Mouse (Mus musculus): ENCODE data around the gene Tesc. TPM values are rescaled to one million over a fixed set of nuclear protein-coding genes. Genes with fewer than 3 reads are reported as not detected.
A peak's percentile ranks its signal among the peaks of the same experiment; 100 is the strongest.

Gene Tesc
- total and polyA plus RNA-seq, 3 experiments, result 0.34 to 0.80 TPM; not detected in 1

- TF ChIP-seq RAD21 (IDR thresholded peaks at IDR 0.05; ENCODE audit: low read depth, low read length) (peak; percentile 95), IRF4 (IDR thresholded peaks at IDR 0.05; ENCODE audit: low read depth, low read length) (0 out of 2 replicates have a peak, but pooled peaks have one; percentile 11), ETS1 (conservative IDR thresholded peaks at IDR 0.05; ENCODE audit: low read depth, low read length) (no peak), EP300 (IDR thresholded peaks at IDR 0.05; ENCODE audit: low read length) (no peak)
Measured at GRCm38 (mm10) chr5:118069315-118069714, 41.8 kb downstream of the Tesc start (continued).

DNA sequence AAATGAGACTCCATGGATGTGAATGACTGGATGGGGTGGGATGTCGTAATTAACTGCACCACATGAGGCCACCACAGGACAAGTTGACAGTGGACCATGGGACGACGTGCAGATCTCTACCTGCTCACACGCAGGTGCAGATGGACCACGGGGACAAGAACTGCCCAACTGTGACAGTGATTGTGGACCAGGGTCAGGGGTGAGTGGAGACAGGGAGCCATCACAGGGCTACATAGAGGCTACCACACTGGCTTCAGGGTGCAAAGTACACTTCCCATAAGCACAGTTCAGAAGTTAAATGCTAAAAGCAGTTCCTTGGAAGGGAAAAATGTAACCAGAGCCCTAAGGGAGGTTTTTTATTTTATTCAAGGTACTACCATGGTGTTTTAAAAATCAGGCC, 44.2 kb downstream of the Tesc start:
- no peaks in the 10 kb centered on the region for H3K9me3 ChIP-seq (replicated peaks; ENCODE audit: low read length)
- DNase-seq (ENCODE audit: extremely low read depth), result no peak
- dilution Hi-C loops (cut with MboI; ENCODE audit: extremely low pct_ligation_motif_present, extremely low pct_unique_long_range_greater_than_20kb, low sequenced_read_pairs), result no loop called here
- H3K4me3 ChIP-seq (replicated peaks in 1 of 3; ENCODE audit: low read depth in 2 of 3, low read length in 2 of 3, poor library complexity in 1 of 3), result no peak overlapping the region
- peaks cover 79 to 99% of the 10 kb centered on the region in 2 experiments for H3K36me3 ChIP-seq (replicated peaks in 1 of 2; ENCODE audit: control insufficient read depth in 1 of 2, insufficient read depth in 1 of 2, low read length in 1 of 2)
- no peak overlapping the region for H3K9ac ChIP-seq (ENCODE audit: insufficient read depth, low read depth)
- in situ Hi-C loops (cut with MboI; ENCODE audit: low pct_ligation_motif_present, low pct_unique_long_range_greater_than_20kb, low sequenced_read_pairs), result no loop called here
- no peak overlapping the region for H3K4me2 ChIP-seq (ENCODE audit: insufficient read depth, low read depth, poor library complexity, severe bottlenecking)
- no peak for TF ChIP-seq NELFE (IDR thresholded peaks at IDR 0.05; ENCODE audit: low read depth, low read length)
- TF ChIP-seq RAD21 (IDR thresholded peaks at IDR 0.05; ENCODE audit: low read depth, low read length), result no peak
- no peak for TF ChIP-seq CHD2 (IDR thresholded peaks at IDR 0.05; ENCODE audit: low read length)
- TF ChIP-seq TCF12 (IDR thresholded peaks at IDR 0.05; ENCODE audit: low read depth, low read length), result no peak
- no peak overlapping the region for H3K27ac ChIP-seq (ENCODE audit: insufficient read depth, low read depth)
- H3K79me2 ChIP-seq (replicated peaks; ENCODE audit: control insufficient read depth, extremely low read depth, insufficient read depth, poor library complexity, severe bottlenecking), result no peaks in the 10 kb centered on the region
- H3K4me1 ChIP-seq (ENCODE audit: control insufficient read depth in 1 of 2, insufficient read depth in 2 of 2), result peaks cover 0 to 6% of the 10 kb centered on the region in 2 experiments; a peak in 2 of 4 replicates
- H3K27me3 ChIP-seq (replicated peaks), result no peaks in the 10 kb centered on the region

DNA sequence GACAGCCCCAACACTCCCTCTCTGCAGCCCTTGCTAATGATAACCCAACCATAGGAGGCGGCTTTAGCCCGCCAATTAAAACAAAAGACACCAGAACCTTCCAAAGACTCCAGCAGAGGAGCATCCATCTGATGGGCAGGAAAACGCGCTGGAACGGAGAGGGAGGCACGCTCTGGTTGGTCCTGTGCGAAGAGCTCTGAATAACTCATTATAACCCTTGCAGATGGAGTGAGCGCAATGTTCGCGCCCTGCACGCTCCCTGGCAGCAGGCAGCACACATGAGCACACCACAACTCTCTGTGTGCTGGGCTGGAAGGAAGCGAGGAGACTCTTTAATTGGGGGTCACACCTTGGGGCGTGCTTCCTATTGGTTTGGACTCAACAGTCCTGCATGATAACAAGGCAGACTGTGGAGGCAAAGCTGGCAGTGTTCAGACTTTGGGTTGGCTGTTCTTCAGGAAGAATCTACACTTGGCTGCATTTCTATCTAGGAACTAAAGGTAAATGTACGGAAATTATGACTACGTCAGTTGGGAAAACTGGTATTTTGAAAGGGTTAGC, 45.8 kb downstream of the Tesc start:
- in situ Hi-C loops (cut with MboI; ENCODE audit: low pct_ligation_motif_present, low pct_unique_long_range_greater_than_20kb, low sequenced_read_pairs), result no loop called here
- Histone ChIP-seq H3K9ac (ENCODE audit: insufficient read depth, low read depth) (no peak overlapping the region), H3K4me2 (ENCODE audit: insufficient read depth, low read depth, poor library complexity, severe bottlenecking) (no peak overlapping the region), H3K79me2 (replicated peaks; ENCODE audit: control insufficient read depth, extremely low read depth, insufficient read depth, poor library complexity, severe bottlenecking) (no peaks in the 10 kb centered on the region), H3K27me3 (replicated peaks) (no peaks in the 10 kb centered on the region), H3K4me1 (ENCODE audit: control insufficient read depth in 1 of 2, insufficient read depth in 2 of 2) (peaks cover 0 to 6% of the 10 kb centered on the region in 2 experiments; a peak in 2 of 4 replicates), H3K27ac (ENCODE audit: insufficient read depth, low read depth) (no peak overlapping the region), H3K4me3 (replicated peaks in 1 of 3; ENCODE audit: low read depth in 2 of 3, low read length in 2 of 3, poor library complexity in 1 of 3) (no peak overlapping the region), H3K36me3 (replicated peaks in 1 of 2; ENCODE audit: control insufficient read depth in 1 of 2, insufficient read depth in 1 of 2, low read length in 1 of 2) (peaks cover 80 to 98% of the 10 kb centered on the region in 2 experiments), H3K9me3 (replicated peaks; ENCODE audit: low read length) (no peaks in the 10 kb centered on the region)
- no peak for TF ChIP-seq RCOR1 (conservative IDR thresholded peaks at IDR 0.05; ENCODE audit: low read depth, low read length)
- TF ChIP-seq ETS1 (conservative IDR thresholded peaks at IDR 0.05; ENCODE audit: low read depth, low read length), result no peak
- TF ChIP-seq JUN (IDR thresholded peaks at IDR 0.05; ENCODE audit: insufficient read depth, low read depth, low read length), result no peak
- no peak for TF ChIP-seq POLR2A (IDR thresholded peaks at IDR 0.05; ENCODE audit: low read depth, low read length)
- no peak for TF ChIP-seq TCF12 (IDR thresholded peaks at IDR 0.05; ENCODE audit: low read depth, low read length)
- TF ChIP-seq MAFK (IDR thresholded peaks at IDR 0.05; ENCODE audit: insufficient replicate concordance, low read length), result no peak
- TF ChIP-seq KAT2A (IDR thresholded peaks at IDR 0.05; ENCODE audit: insufficient replicate concordance, low read length), result no peak
- TF ChIP-seq PAX5 (IDR thresholded peaks at IDR 0.05; ENCODE audit: low read length), result no peak
- TF ChIP-seq MAZ (IDR thresholded peaks at IDR 0.05; ENCODE audit: low read depth, low read length), result no peak
- no peak for TF ChIP-seq CHD1 (IDR thresholded peaks at IDR 0.05; ENCODE audit: low read depth, low read length)
- dilution Hi-C loops (cut with MboI; ENCODE audit: extremely low pct_ligation_motif_present, extremely low pct_unique_long_range_greater_than_20kb, low sequenced_read_pairs), result no loop called here
- DNase-seq (ENCODE audit: extremely low read depth), result no peak

Data from CH12.LX (cell line).